Mouse (Mus musculus): ENCODE data around the gene Nos1.

Gene Nos1

GRCm38 (mm10) chr5:117949393-117949792, 168.6 kb downstream of the Nos1 start:
- no peak for ATAC-seq (ENCODE audit: insufficient number of reproducible peaks, low FRiP score, low TSS enrichment)

- no peak for ATAC-seq (ENCODE audit: insufficient number of reproducible peaks, low FRiP score, low TSS enrichment)
Observed at GRCm38 (mm10) chr5:117953893-117954292, 173.1 kb downstream of the Nos1 start.

GRCm38 (mm10) chr5:117954429-117954828, 173.6 kb downstream of the Nos1 start:
- ATAC-seq (ENCODE audit: insufficient number of reproducible peaks, low FRiP score, low TSS enrichment), result no peak

GRCm38 (mm10) chr5:117955675-117956420, 175.0 kb downstream of the Nos1 start:
- ATAC-seq (ENCODE audit: insufficient number of reproducible peaks, low FRiP score, low TSS enrichment), result peak; percentile 73; the same call in 1 of the 2 replicates

GRCm38 (mm10) chr5:117964750-117965149, 183.9 kb downstream of the Nos1 start:
- ATAC-seq (ENCODE audit: insufficient number of reproducible peaks, low FRiP score, low TSS enrichment), result no peak

GRCm38 (mm10) chr5:117966956-117967355, 186.1 kb downstream of the Nos1 start:
- ATAC-seq (ENCODE audit: insufficient number of reproducible peaks, low FRiP score, low TSS enrichment), result no peak

- no peak for ATAC-seq (ENCODE audit: insufficient number of reproducible peaks, low FRiP score, low TSS enrichment)
Observed at GRCm38 (mm10) chr5:117967659-117968069, 186.8 kb downstream of the Nos1 start.

- ATAC-seq (ENCODE audit: insufficient number of reproducible peaks, low FRiP score, low TSS enrichment), result peak; percentile 31; the same call in 1 of the 2 replicates
Observed at GRCm38 (mm10) chr5:117969681-117970427, 189.0 kb downstream of the Nos1 start.

GRCm38 (mm10) chr5:117976263-117976656, 195.4 kb downstream of the Nos1 start:
- no peak for ATAC-seq (ENCODE audit: insufficient number of reproducible peaks, low FRiP score, low TSS enrichment)

GRCm38 (mm10) chr5:117976657-117977500, 196.0 kb downstream of the Nos1 start, which contains the start of gene Fbxo21:
TSS of gene Fbxo21 (plus strand) at chr5:117976730.
- ATAC-seq (ENCODE audit: insufficient number of reproducible peaks, low FRiP score, low TSS enrichment), result peak; percentile 85

- no peak for ATAC-seq (ENCODE audit: insufficient number of reproducible peaks, low FRiP score, low TSS enrichment)
Observed at GRCm38 (mm10) chr5:117977501-117978158, 196.8 kb downstream of the Nos1 start.

GRCm38 (mm10) chr5:117978159-117978697, 197.4 kb downstream of the Nos1 start:
- ATAC-seq (ENCODE audit: insufficient number of reproducible peaks, low FRiP score, low TSS enrichment), result no peak

- ATAC-seq (ENCODE audit: insufficient number of reproducible peaks, low FRiP score, low TSS enrichment), result no peak
Observed at GRCm38 (mm10) chr5:117979082-117979481, 198.2 kb downstream of the Nos1 start.

GRCm38 (mm10) chr5:117980921-117981320, 200.1 kb downstream of the Nos1 start:
- no peak for ATAC-seq (ENCODE audit: insufficient number of reproducible peaks, low FRiP score, low TSS enrichment)

- no peak for ATAC-seq (ENCODE audit: insufficient number of reproducible peaks, low FRiP score, low TSS enrichment)
Observed at GRCm38 (mm10) chr5:117981943-117982342, 201.1 kb downstream of the Nos1 start.

GRCm38 (mm10) chr5:117986327-117986726, 205.5 kb downstream of the Nos1 start:
- no peak for ATAC-seq (ENCODE audit: insufficient number of reproducible peaks, low FRiP score, low TSS enrichment)

- no peak for ATAC-seq (ENCODE audit: insufficient number of reproducible peaks, low FRiP score, low TSS enrichment)
Observed at GRCm38 (mm10) chr5:117987891-117988290, 207.1 kb downstream of the Nos1 start.

- ATAC-seq (ENCODE audit: insufficient number of reproducible peaks, low FRiP score, low TSS enrichment), result no peak
Observed at GRCm38 (mm10) chr5:117988367-117988766, 207.5 kb downstream of the Nos1 start.

- ATAC-seq (ENCODE audit: insufficient number of reproducible peaks, low FRiP score, low TSS enrichment), result no peak
Observed at GRCm38 (mm10) chr5:117989773-117990172, 208.9 kb downstream of the Nos1 start.

- no peak for ATAC-seq (ENCODE audit: insufficient number of reproducible peaks, low FRiP score, low TSS enrichment)
Observed at GRCm38 (mm10) chr5:117990957-117991356, 210.1 kb downstream of the Nos1 start.
